Mouse (Mus musculus) mature B cell (primary cell): Measurements from ENCODE around the gene Cldn11.

ENCODE experiments used
- in situ Hi-C: fragments of 300-500 bp; cut with MboI; formaldehyde crosslinking; loops from 2 replicates; pipeline ENCODE4 v1.14.3; 2019

The Cldn11 gene

DNA sequence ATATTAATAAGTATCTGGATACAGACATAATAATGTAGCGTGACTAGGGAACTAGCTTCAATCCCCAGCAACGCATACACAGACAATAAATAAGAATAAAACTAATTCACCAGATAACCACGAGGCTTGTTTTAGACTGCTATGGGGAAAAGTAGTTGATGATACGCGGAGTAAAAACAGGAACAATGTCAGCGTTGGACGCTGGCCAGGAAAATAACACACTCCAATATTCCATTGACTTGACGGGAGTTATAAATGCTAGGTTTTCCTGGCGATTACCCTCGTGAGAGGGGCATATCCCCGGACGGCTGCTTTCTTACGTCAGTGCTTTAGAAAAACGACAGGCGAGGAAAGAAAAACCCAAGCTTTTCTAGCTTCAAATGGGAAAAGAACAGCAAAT is 8.1 kb downstream of the Cldn11 start:
- in situ Hi-C loops, result no loop called here

DNA sequence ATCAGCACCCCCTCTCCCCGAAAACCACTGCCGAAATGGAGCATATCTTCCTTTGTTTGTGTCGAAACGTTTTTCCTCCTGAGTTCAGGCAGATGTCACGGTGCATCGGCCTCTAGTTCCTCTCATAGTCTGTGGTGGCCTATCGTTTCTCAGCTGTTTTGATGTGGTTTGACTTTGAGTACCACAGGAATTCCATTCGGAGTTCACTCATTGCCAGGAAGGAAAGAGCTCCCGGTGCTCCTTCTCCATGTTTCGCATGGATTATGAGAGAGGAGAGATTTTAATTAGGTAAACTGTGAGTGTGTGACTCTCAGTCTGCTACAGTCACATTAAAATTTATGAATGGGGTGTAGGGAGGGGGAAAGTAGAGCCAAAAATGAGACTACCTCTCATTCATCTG is 10.3 kb downstream of the Cldn11 start:
- in situ Hi-C loops, result loop anchor here (10.0 kb wide), 1 partner anchor 435 kb away; no protein-coding TSS in a partner anchor

DNA sequence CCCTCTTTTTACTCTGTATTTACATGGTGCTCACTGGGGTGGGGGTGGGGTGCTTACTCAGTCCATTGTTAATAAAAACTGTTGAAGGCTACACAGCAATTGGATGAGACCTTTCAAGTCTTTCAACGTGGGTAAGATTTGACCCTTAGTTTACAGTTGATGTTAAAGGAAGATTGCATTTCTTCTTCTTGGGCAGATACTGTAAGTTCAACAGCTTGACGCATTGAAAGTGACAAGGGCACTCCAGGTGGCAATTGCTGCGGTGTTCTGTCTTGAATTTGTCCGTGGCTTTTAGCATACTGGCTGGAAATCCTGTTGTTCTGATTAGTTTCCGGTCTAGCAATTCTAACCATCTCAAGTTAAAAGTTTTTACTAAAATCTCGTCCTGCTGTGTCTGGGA is 11.6 kb downstream of the Cldn11 start:
- in situ Hi-C loops, result loop anchor here (10.0 kb wide), 1 partner anchor 433 kb away; no protein-coding TSS in a partner anchor

DNA sequence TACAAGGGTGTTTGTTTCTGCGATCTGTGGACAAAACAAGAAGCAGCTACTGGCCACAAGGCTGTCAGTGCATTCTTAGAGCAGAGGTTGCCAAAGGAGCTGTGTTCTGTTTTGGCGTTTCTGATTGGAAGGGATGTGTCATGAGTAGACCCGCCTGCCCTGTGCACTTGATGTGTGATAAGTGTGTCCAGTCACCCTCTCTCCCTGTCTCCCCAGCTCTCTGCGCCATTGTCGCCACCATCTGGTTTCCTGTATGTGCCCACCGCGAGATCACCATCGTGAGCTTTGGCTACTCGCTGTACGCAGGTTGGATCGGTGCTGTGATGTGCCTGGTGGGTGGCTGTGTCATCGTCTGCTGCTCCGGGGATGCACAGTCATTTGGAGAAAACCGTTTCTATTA is 13.1 kb downstream of the Cldn11 start:
- in situ Hi-C loops, result loop anchor here (10.0 kb wide), 1 partner anchor 432 kb away; no protein-coding TSS in a partner anchor

DNA sequence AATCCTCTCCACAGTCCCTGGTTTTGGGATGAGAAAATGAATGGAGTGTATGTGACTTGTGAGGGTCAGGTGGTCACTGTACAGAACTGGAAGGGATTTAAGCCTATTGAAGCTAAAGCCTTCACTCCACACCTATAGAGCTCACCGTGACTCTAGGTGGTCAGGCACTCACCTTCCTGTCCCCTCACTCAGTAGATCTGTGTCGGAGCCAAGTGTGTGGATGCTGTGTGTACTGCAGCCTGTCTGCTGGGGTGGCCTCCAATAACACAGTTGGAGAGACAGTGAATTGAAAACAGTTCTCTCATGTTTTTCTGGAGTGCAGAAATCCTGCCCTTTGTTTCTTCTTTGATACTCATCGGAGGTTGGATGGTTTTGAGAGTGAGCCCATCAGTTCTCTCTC is 16.1 kb downstream of the Cldn11 start:
- in situ Hi-C loops, result loop anchor here (10.0 kb wide), 1 partner anchor 429 kb away; no protein-coding TSS in a partner anchor

DNA sequence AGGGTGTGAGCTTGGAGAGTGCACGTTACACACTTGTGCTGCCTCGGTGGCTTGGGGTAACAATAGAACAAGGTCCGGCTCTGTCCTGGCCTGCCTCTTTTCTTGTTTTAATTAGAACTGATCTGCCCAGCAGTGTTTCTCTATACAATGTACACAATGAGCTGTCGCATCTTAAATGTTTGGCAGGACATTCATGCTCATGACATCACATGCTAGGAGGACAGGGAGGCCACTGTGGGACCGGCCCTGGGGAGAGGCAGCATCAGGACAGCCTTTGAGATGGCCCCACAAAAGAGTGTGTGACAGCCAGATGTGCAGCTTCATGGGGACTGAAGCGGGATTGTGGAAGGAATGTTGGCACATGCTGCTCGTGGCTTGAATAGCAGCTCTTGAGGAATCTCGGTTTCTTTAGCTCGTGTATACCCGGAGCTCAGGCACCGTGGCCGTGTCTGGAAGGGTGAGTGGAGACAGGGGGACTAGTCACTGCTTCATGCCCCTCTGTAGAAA is 16.7 kb downstream of the Cldn11 start:
- in situ Hi-C loops, result loop anchor here (10.0 kb wide), 1 partner anchor 428 kb away; no protein-coding TSS in a partner anchor

DNA sequence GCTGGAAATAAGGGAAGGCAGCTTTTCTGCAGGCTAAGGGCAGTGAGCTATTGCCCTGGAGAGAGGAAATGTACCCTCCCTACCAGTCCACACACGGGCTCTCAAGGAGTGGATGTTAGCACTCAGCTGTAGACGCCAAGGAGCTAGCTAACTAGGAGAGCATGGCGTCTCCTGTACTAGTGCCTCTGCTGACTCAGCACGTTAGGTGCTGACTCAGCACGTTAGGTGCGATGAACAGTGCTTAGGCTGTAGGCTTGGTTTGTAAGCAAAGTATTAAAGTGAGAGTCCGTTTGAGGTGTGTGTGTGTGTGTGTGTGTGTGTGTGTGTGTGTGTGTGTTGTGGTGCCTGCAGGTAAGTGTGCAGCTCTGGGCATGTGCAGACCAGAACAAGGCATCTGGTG is 40.6 kb downstream of the Cldn11 start:
- in situ Hi-C loops, result no loop called here

DNA sequence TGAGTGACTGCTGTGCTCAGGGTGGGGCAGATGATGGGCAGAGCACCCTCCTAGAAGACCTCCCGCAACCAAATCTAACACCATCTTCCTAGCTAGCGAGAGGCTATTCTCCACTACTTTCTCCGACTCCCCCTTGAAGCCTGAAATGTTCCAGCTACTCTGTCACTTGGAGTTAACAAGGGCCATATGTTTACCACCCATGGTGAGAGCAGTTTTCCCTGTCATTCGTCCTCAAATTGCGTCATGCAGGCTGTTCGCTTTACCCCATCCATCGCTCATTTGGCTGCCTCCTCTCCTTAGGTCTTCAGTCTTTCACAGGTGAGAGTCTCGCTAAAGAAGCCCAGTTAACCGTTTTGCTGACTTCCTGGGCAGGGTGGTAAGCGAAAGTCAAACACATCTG is 41.7 kb downstream of the Cldn11 start:
- in situ Hi-C loops, result no loop called here

DNA sequence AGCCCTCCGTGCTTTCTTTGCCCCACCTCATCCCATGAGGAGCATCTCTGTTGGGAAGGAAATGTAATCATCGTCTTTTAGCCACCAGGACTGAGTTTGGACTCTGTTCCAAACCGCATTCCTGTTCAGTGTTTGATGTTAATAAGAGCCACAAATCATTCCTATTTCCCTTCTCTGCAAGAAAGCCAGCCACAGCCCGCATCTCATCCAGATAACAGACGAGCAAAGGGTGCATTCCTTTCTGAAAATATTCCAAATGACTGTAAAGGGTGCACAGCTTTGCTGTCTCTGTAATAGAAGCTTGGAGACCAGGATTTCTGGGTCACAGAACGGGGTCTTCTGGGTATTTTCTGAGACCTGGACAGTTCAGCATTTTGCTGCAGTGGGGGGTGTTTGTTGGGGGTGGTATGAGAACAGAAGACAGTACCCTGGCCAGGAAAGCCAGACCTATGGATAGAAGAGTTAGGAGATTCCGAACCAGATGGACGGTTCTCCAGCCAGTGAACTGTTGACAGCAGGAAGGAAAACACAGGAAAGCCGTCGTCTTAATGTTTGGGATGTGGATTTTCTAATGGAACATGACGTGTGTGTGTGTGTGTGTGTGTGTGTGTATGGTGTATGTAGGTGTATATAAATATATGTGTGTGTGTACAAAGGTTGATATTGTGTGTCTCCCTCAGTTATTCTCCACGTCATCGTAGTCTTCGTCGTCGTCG is 49.6 kb downstream of the Cldn11 start:
- in situ Hi-C loops, result no loop called here

DNA sequence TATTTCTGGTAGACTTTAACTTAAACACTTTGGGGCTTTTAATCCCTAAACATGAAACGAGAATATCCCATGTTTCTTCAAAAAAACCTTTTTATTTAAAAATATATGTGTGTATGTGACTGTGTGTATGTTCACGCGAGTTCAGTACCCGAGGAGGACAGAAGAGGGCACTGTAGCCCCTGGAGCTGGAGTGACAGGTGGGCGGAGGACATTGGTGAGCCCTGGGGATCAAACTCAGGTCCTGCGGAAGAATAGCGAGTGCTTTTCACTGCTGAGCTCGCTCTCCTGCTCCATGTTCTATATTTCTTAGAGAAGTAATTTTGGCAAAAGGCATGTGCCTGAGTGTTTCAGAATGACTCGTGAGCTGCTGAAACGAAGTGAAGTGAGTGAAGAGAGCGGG is 54.2 kb downstream of the Cldn11 start:
- in situ Hi-C loops, result no loop called here

DNA sequence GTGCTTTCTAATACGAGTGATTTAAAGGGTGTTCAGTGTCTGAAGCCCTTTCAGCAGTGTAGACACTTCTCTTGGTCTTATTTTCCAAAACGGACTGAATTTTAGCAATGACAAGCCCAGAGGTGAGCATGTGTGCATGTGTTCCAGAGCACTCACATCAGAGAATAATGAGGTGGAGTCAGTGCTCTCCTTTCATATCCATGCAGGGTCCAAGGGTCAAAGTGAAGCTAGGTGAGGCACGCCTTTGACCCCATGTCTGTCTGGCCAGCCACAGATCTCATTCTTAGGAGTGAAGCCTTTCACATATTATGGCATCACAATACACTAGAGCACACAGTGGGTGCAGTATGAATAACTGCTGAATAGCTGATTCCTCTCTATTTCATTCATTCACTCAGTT is 55.4 kb downstream of the Cldn11 start:
- in situ Hi-C loops, result no loop called here

DNA sequence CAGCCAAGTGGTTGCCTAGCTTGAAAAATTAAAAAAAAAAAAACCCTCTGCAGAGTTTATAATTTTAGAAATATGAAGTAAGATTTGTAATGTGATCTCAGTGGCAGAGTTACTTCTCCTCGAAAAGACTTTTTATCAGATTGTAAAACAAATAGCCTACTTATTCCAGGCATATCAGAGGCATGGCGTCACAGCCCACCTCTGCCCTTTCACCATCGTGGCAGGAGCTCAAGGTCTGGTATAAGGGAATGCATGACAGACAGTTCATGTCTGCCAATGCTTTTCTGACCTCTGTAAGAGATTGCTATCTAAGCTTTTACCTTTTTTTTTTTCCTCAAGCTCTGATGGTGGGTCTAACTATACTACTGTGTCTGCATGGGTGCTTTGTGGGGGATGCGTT is 58.3 kb downstream of the Cldn11 start:
- in situ Hi-C loops, result no loop called here

DNA sequence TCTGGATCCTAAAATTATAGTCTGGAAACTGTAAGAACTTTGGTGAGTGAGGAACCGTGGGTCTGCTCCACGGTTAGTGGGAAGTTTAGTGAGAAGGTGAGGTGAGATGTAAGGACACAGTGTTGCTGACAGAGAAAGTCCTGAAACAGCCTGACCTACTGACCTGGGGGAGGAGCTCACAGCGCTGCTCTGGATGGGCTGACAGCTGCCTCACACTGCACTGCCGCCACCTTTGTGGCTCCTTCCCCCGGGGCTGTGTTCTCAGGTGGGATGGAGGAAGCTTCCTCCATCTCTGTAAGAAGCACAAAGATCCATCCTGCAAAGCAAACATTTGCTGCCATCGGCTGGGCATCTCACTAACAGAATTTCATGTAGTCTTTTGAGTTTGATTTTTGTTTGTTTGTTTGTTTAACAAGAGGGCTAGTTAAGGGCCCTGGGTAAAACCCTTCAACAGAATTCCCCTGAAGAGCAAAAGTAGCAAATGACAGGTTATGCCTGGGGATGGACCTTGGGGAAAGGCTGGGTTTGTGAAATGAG is 58.8 kb downstream of the Cldn11 start:
- in situ Hi-C loops, result no loop called here

DNA sequence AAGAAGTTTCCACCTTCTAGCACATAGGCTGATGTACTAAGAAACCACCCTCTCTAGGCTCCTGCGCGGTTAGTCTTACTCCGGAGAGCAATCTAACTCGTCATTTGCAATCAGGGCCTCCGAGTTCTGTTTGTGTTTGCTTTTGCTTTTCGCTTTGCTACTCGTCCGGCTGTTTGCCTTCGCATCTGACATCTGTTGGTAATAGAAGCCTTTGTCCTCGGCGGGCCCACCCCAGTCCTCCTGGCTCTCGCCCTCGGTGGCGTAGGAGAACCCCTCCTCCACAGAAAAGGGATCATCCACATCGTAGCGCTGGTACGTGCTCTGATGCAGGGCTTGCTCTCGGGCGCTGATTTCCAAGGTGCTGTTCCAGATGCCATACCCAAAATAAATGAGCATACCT is 59.3 kb downstream of the Cldn11 start:
- in situ Hi-C loops, result no loop called here

DNA sequence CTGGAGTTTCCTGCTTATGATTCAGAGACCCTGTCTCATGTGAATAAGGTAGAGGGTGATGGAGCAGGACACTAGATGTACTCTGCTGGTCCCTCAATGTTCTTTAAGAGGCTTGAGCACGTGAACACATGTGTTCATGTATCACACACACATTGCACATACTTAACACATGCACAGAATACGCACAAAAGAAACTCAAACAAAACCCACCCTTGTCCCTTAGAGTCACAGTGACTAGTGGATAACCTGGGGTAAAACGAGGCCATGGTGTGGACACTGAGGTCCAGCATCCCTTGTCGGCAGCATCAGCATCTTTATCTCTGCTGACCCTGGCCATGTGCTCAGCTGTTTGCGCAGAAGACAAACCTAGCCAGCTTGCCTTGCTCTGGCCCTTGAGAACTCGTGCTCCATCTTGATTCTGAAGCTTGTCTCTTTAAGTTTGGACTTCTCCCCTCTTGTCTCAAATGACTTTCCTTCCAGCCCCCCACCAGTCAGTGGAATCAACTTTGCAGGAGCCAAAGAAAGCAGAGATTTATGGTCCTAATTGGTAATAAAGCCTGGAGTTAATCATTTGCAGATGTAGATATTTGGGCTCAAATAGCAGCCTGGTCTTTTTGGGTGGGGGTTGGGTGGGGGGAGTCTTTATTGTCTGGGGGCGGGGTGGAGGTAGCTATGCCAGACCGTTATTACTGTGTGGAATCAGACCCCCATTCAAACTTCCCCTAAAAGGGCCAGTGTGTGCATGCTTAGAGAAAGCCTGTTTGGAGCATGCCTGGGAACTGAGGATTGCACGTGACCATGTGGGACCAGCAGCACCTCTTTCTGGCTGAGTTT is 62.7 kb downstream of the Cldn11 start:
- in situ Hi-C loops, result no loop called here

DNA sequence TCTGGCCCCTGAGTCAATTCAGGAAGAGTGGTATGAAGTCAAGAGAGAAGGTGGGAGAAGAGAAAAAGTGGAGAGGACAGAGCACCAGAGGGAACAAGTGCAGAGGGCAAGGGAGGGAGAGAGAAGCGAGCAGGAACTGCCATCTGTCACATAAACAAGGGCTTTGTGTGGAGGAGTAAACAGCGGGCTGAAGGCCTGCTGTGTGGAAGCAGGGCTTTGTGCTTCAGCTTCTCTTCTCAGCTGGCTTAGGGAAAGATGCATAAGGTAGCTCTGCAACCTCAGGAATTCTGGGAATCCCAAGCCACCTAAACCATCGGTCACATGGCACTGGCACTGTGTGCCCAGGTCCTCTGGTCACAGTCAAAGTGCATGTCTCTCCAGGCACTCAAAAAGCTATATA is 64.1 kb downstream of the Cldn11 start:
- in situ Hi-C loops, result no loop called here
